Mouse (Mus musculus) bone marrow macrophage, adult 2 months (primary cell): ENCODE measurements around the gene Cryba4.

Source experiments
- CTCF ChIP-seq: IDR thresholded peaks from 2 replicates; pipeline ENCODE4 v1.5.1; 2012; ENCODE audit warnings: low read depth, mild to moderate bottlenecking, low read length, moderate library complexity
- POLR2A ChIP-seq: IDR thresholded peaks from 2 replicates; pipeline ENCODE4 v1.6.1; 2012; ENCODE audit warnings: mild to moderate bottlenecking, low read depth, low read length, borderline replicate concordance

- TF ChIP-seq CTCF (no peak), POLR2A (no peak)
Measured at GRCm38 (mm10) chr5:112255426-112255825, 3.1 kb upstream of the Cryba4 start, which contains the start of gene Crybb1.
